Mouse (Mus musculus): ENCODE results near the gene Slc25a26.

The Slc25a26 gene

GRCm38 (mm10) chr6:94628787-94629186 is 128.7 kb downstream of the Slc25a26 start:
- H3K27me3 ChIP-seq (ENCODE audit: insufficient read depth, low read length): no peaks in the 10 kb centered on the region
- H3K4me1 ChIP-seq (replicated peaks; ENCODE audit: low read depth, low read length): peaks cover 71% of the 10 kb centered on the region
- no peak for TF ChIP-seq CTCF (conservative IDR thresholded peaks at IDR 0.05; ENCODE audit: low read length)
- no peak for TF ChIP-seq NANOG (IDR thresholded peaks at IDR 0.05; ENCODE audit: borderline replicate concordance, low read length)
- TF ChIP-seq POU5F1 (IDR thresholded peaks at IDR 0.05; ENCODE audit: borderline replicate concordance, low read length): no peak
- H3K4me3 ChIP-seq (replicated peaks; ENCODE audit: low read length): no peak overlapping the region
- H3K9me3 ChIP-seq (ENCODE audit: low read length): no peaks in the 10 kb centered on the region
- H3K36me3 ChIP-seq (ENCODE audit: insufficient read depth, low read length): peaks cover 61% of the 10 kb centered on the region

GRCm38 (mm10) chr6:94631051-94631778 is 131.1 kb downstream of the Slc25a26 start:
- TF ChIP-seq NANOG (IDR thresholded peaks at IDR 0.05; ENCODE audit: borderline replicate concordance, low read length) (no peak), CTCF (conservative IDR thresholded peaks at IDR 0.05; ENCODE audit: low read length) (no peak)
- H3K36me3 ChIP-seq (ENCODE audit: insufficient read depth, low read length): peaks cover 37% of the 10 kb centered on the region
- H3K4me1 ChIP-seq (replicated peaks; ENCODE audit: low read depth, low read length): peaks cover 79% of the 10 kb centered on the region
- H3K27me3 ChIP-seq (ENCODE audit: insufficient read depth, low read length): no peaks in the 10 kb centered on the region
- peak overlapping the region; percentile 35 for H3K4me3 ChIP-seq (replicated peaks; ENCODE audit: low read length)
- no peaks in the 10 kb centered on the region for H3K9me3 ChIP-seq (ENCODE audit: low read length)

GRCm38 (mm10) chr6:94631779-94632082 is 131.6 kb downstream of the Slc25a26 start:
- peaks cover 32% of the 10 kb centered on the region for H3K36me3 ChIP-seq (ENCODE audit: insufficient read depth, low read length)
- 0 out of 2 replicates have a peak overlapping the region, but pooled peaks have one; percentile 35 for H3K4me3 ChIP-seq (replicated peaks; ENCODE audit: low read length)
- TF ChIP-seq CTCF (conservative IDR thresholded peaks at IDR 0.05; ENCODE audit: low read length): no peak
- no peak for TF ChIP-seq NANOG (IDR thresholded peaks at IDR 0.05; ENCODE audit: borderline replicate concordance, low read length)
- no peak for TF ChIP-seq POU5F1 (IDR thresholded peaks at IDR 0.05; ENCODE audit: borderline replicate concordance, low read length)
- H3K27me3 ChIP-seq (ENCODE audit: insufficient read depth, low read length): no peaks in the 10 kb centered on the region
- H3K9me3 ChIP-seq (ENCODE audit: low read length): no peaks in the 10 kb centered on the region
- H3K4me1 ChIP-seq (replicated peaks; ENCODE audit: low read depth, low read length): peaks cover 78% of the 10 kb centered on the region

GRCm38 (mm10) chr6:94634274-94634673 is 134.1 kb downstream of the Slc25a26 start:
- no peaks in the 10 kb centered on the region for H3K9me3 ChIP-seq (ENCODE audit: low read length)
- H3K36me3 ChIP-seq (ENCODE audit: insufficient read depth, low read length): peaks cover 8% of the 10 kb centered on the region
- no peak overlapping the region for H3K4me3 ChIP-seq (replicated peaks; ENCODE audit: low read length)
- peaks cover 76% of the 10 kb centered on the region for H3K4me1 ChIP-seq (replicated peaks; ENCODE audit: low read depth, low read length)
- H3K27me3 ChIP-seq (ENCODE audit: insufficient read depth, low read length): no peaks in the 10 kb centered on the region
- TF ChIP-seq CTCF (conservative IDR thresholded peaks at IDR 0.05; ENCODE audit: low read length) (no peak), NANOG (IDR thresholded peaks at IDR 0.05; ENCODE audit: borderline replicate concordance, low read length) (no peak), POU5F1 (IDR thresholded peaks at IDR 0.05; ENCODE audit: borderline replicate concordance, low read length) (no peak)

GRCm38 (mm10) chr6:94634710-94635109 is 134.6 kb downstream of the Slc25a26 start:
- H3K36me3 ChIP-seq (ENCODE audit: insufficient read depth, low read length): peaks cover 5% of the 10 kb centered on the region
- no peak overlapping the region for H3K4me3 ChIP-seq (replicated peaks; ENCODE audit: low read length)
- no peaks in the 10 kb centered on the region for H3K9me3 ChIP-seq (ENCODE audit: low read length)
- peaks cover 73% of the 10 kb centered on the region for H3K4me1 ChIP-seq (replicated peaks; ENCODE audit: low read depth, low read length)
- TF ChIP-seq CTCF (conservative IDR thresholded peaks at IDR 0.05; ENCODE audit: low read length) (no peak), NANOG (IDR thresholded peaks at IDR 0.05; ENCODE audit: borderline replicate concordance, low read length) (no peak), POU5F1 (IDR thresholded peaks at IDR 0.05; ENCODE audit: borderline replicate concordance, low read length) (no peak)
- H3K27me3 ChIP-seq (ENCODE audit: insufficient read depth, low read length): no peaks in the 10 kb centered on the region

GRCm38 (mm10) chr6:94635343-94635742 is 135.2 kb downstream of the Slc25a26 start:
- Histone ChIP-seq H3K4me1 (replicated peaks; ENCODE audit: low read depth, low read length) (peaks cover 72% of the 10 kb centered on the region), H3K36me3 (ENCODE audit: insufficient read depth, low read length) (no peaks in the 10 kb centered on the region), H3K9me3 (ENCODE audit: low read length) (no peaks in the 10 kb centered on the region), H3K4me3 (replicated peaks; ENCODE audit: low read length) (no peak overlapping the region), H3K27me3 (ENCODE audit: insufficient read depth, low read length) (no peaks in the 10 kb centered on the region)
- no peak; the same call in 1 of the 2 replicates for TF ChIP-seq NANOG (IDR thresholded peaks at IDR 0.05; ENCODE audit: borderline replicate concordance, low read length)
- no peak for TF ChIP-seq POU5F1 (IDR thresholded peaks at IDR 0.05; ENCODE audit: borderline replicate concordance, low read length)
- TF ChIP-seq CTCF (conservative IDR thresholded peaks at IDR 0.05; ENCODE audit: low read length): no peak

- no peak for TF ChIP-seq CTCF (conservative IDR thresholded peaks at IDR 0.05; ENCODE audit: low read length)
- TF ChIP-seq NANOG (IDR thresholded peaks at IDR 0.05; ENCODE audit: borderline replicate concordance, low read length): no peak
- Histone ChIP-seq H3K36me3 (ENCODE audit: insufficient read depth, low read length) (no peaks in the 10 kb centered on the region), H3K27me3 (ENCODE audit: insufficient read depth, low read length) (no peaks in the 10 kb centered on the region), H3K9me3 (ENCODE audit: low read length) (no peaks in the 10 kb centered on the region), H3K4me3 (replicated peaks; ENCODE audit: low read length) (no peak overlapping the region), H3K4me1 (replicated peaks; ENCODE audit: low read depth, low read length) (peaks cover 58% of the 10 kb centered on the region)
Measured at GRCm38 (mm10) chr6:94637024-94637434, 136.9 kb downstream of the Slc25a26 start.

- H3K27me3 ChIP-seq (ENCODE audit: insufficient read depth, low read length): no peaks in the 10 kb centered on the region
- H3K36me3 ChIP-seq (ENCODE audit: insufficient read depth, low read length): peaks cover 11% of the 10 kb centered on the region; the same call in 1 of the 2 replicates
- no peaks in the 10 kb centered on the region for H3K9me3 ChIP-seq (ENCODE audit: low read length)
- H3K4me3 ChIP-seq (replicated peaks; ENCODE audit: low read length): no peak overlapping the region
- H3K4me1 ChIP-seq (replicated peaks; ENCODE audit: low read depth, low read length): peaks cover 56% of the 10 kb centered on the region
- TF ChIP-seq CTCF (conservative IDR thresholded peaks at IDR 0.05; ENCODE audit: low read length) (no peak), NANOG (IDR thresholded peaks at IDR 0.05; ENCODE audit: borderline replicate concordance, low read length) (no peak)
Measured at GRCm38 (mm10) chr6:94640297-94640696, 140.2 kb downstream of the Slc25a26 start.

- no peaks in the 10 kb centered on the region for H3K9me3 ChIP-seq (ENCODE audit: low read length)
- H3K4me3 ChIP-seq (replicated peaks; ENCODE audit: low read length): no peak overlapping the region
- H3K36me3 ChIP-seq (ENCODE audit: insufficient read depth, low read length): peaks cover 11% of the 10 kb centered on the region; the same call in 1 of the 2 replicates
- H3K27me3 ChIP-seq (ENCODE audit: insufficient read depth, low read length): no peaks in the 10 kb centered on the region
- TF ChIP-seq NANOG (IDR thresholded peaks at IDR 0.05; ENCODE audit: borderline replicate concordance, low read length) (no peak), POU5F1 (IDR thresholded peaks at IDR 0.05; ENCODE audit: borderline replicate concordance, low read length) (no peak), CTCF (conservative IDR thresholded peaks at IDR 0.05; ENCODE audit: low read length) (no peak)
- peaks cover 59% of the 10 kb centered on the region for H3K4me1 ChIP-seq (replicated peaks; ENCODE audit: low read depth, low read length)
Measured at GRCm38 (mm10) chr6:94642048-94642447, 141.9 kb downstream of the Slc25a26 start.
